Mouse (Mus musculus) embryonic fibroblast, embryonic 13.5 days (primary cell): Measurements from ENCODE around the gene Nasp. TPM values are rescaled to one million over a fixed set of nuclear protein-coding genes. Genes with fewer than 3 reads are reported as not detected.
"Not testable (repeated sequence)": the region's sequence is repeated elsewhere in the genome, so short reads cannot be mapped to it uniquely, and the experiment has no call there.

Experiments
- H3K27ac ChIP-seq: 2 replicates; pipeline ENCODE4 v1.5.1; 2012; ENCODE audit warnings: low read length, control low read depth, inconsistent platforms; ENCODE audit not compliant: insufficient read depth
- H3K4me1 ChIP-seq: 2 replicates; pipeline ENCODE4 v1.6.1; 2011; ENCODE audit warnings: low read length; ENCODE audit not compliant: control insufficient read depth, insufficient read depth
- H3K4me3 ChIP-seq: 2 replicates; pipeline ENCODE4 v1.5.1; 2011; ENCODE audit warnings: mild to moderate bottlenecking, control low read depth, low read length; ENCODE audit not compliant: insufficient read depth
- CTCF ChIP-seq: IDR thresholded peaks from 2 replicates; pipeline ENCODE4 v1.5.1; 2011; ENCODE audit warnings: mild to moderate bottlenecking, control low read depth, low read length, moderate library complexity, borderline replicate concordance; ENCODE audit not compliant: insufficient read depth
- POLR2A ChIP-seq: IDR thresholded peaks from 2 replicates; pipeline ENCODE4 v1.6.1; 2011; ENCODE audit warnings: low read depth, mild to moderate bottlenecking, control low read depth, low read length, moderate library complexity
- polyA plus RNA-seq: library from polyadenylated mRNA; stranded (reverse); fragments of >200 nt; gene quantifications from 2 replicates; pipeline ENCODE4 v1.2.4, GENCODE M21; 2011; ENCODE audit warnings: low read depth; ENCODE audit not compliant: missing spikeins, insufficient read length

The Nasp gene
- polyA plus RNA-seq, result 63.7 and 95.4 TPM in 2 replicates

DNA sequence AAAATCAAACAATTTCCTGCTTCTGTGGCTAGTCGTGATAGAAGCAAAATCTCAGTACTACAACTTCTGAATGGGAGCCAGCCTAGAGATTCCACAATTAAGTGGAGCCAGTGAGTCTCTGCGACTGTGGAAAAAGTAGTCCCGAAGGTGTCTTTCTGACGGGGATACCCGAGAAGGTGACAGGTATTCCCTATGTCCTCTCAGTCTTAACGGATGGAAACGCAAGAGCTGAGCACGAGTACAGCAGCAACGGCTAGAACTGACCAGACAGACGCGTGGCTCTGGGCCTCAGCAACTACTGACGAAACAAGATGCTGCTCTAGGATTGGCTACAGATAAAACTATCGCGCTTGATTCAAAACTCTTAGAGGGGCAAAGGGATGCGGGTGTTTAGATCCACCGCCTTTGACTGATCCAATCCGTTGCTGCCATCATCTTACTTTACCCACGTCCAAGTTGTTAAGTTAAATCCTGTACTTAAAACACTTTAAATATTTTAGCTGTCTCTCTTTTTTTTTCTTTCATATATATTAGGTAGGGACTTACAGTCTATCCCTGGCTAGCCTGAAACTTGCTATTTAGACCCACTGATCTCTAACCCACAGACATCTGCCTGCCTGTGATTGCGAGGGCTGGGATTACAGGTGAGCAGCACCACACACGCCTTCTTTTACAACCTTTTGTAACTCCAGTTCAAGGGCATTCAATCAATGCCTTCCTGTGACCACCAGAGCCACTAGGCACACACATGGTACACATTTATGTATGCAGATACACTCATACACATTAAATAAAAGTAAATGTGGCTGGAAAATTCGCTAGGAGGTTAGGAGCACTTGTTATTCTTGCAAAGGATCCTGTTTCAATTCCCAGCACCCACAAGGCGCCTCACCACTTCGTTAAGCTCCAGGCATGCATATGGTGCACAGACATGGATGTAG is at the start of gene Nasp:
Nasp (minus strand) TSS at position 220 of the 941 bp plus-strand sequence.
- TF ChIP-seq POLR2A (no peak), CTCF (no peak)
- peak within 1 kb of the TSS; percentile 59; the same call in 1 of the 2 replicates for H3K27ac ChIP-seq
- no peaks in the 10 kb centered on the region for H3K4me1 ChIP-seq
- peak within 1 kb of the TSS; percentile 85 for H3K4me3 ChIP-seq

DNA sequence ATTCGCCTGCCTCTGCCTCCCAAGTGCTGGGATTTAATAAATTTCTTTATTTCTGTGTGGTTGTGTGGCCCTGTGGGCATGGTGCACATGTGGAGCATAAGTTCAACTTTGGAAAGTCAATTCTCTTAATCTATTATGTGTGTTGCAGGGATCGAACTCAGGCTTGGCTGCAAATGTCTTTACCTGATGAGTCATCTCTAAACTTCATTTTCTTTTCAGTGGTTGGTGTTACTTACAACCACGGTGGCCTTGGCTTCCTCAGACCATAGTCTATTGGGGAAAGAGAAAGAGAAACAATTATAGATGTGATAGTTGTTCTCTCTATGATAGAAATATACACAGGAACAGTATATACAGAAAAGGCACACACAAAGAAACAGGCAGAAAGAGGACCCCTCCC is 48.3 kb upstream of the Nasp start:
- peaks cover 3% of the 10 kb centered on the region; the same call in 1 of the 2 replicates for H3K4me1 ChIP-seq
- H3K27ac ChIP-seq, result no peak overlapping the region
- TF ChIP-seq POLR2A (no peak), CTCF (no peak)

DNA sequence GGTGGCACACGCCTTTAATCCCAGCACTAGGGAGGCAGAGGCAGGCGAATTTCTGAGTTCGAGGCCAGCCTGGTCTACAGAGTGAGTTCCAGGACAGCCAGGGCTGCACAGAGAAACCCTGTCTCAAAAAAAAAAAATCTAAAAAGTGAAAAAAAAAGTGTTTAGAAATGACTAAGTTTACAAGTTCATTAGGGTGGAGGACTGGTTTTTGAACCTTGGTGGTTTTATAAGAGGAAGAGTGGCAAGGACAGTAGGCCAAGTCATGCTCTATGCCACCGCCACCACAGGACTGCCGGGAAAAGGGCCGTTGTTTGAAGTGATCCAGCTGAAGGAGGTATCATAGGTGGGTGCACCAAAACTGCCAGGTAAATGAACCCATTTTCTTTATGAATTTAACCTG is 47.0 kb upstream of the Nasp start:
- H3K27ac ChIP-seq, H3K4me1 ChIP-seq, H3K4me3 ChIP-seq: not testable (repeated sequence)

More for the DNA sequence above, 48.3 kb upstream of the Nasp start:
- no peak overlapping the region for H3K4me3 ChIP-seq

DNA sequence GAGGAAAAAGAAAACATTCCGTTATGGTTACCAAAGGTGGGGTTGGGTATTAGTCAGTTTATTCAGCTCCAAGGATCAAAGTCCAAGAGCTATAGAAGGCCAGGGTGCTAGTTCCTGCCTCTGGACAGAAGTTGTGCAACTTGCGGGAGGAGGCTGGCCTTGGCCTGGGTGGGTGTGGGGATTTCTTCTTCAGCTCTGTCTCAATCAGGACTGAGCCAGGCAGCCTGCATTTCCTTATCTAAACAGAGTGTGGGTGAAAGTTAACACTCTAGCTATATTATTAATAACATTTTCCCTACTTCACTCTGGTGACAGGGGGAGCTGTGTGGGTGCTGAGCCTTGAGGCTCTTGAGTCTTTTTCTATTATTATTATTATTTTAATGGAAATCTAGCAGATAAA is 45.0 kb upstream of the Nasp start:
- Histone ChIP-seq H3K4me1 (peaks cover 5% of the 10 kb centered on the region; the same call in 1 of the 2 replicates), H3K27ac (peak overlapping the region; percentile 74; the same call in 1 of the 2 replicates), H3K4me3 (no peak overlapping the region)
- TF ChIP-seq CTCF (no peak), POLR2A (no peak)

DNA sequence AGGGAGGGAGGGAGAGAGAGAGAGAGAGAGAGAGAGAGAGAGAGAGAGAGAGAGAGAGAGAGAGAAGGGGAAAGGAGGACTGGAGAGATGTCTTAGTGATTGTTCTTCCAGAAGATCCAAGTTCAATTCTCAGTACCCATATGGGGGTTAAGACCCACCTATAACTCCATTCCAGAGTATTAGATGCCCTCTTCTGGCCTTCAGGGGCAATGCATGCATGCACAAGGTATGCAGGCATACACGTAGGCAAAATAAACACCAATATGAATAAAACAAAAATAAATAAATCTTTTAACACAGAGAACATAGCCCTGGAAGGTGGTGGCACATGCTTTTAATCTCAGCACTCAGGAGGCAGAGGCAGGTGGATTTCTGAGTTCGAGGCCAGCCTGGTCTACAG is 41.5 kb upstream of the Nasp start:
- H3K4me3 ChIP-seq, result no peak overlapping the region
- H3K27ac ChIP-seq, result no peak overlapping the region
- H3K4me1 ChIP-seq, result peaks cover 5% of the 10 kb centered on the region; the same call in 1 of the 2 replicates
- TF ChIP-seq POLR2A, result no peak
- TF ChIP-seq CTCF, result no peak

DNA sequence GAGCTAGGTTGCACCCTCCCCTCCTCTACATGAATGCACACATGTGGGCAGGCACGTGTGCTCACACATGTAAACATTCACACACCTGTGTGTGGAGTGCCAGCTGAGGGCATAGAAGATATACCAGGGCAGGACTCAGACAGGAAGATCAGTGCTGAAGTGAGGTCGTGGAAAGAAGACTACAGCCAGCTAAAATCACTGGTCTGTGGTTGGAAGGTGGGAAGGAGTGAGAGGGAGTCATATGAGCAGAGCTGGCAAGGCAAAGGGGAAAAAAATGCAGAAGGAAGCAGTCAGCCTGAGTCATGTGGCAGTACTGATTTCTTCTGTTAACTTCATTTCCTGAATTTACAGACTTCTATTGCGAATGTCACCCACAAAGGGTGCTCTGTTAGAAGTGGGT is 40.4 kb upstream of the Nasp start:
- peak; percentile 46; the same call in 1 of the 2 replicates for TF ChIP-seq POLR2A
- TF ChIP-seq CTCF, result no peak

DNA sequence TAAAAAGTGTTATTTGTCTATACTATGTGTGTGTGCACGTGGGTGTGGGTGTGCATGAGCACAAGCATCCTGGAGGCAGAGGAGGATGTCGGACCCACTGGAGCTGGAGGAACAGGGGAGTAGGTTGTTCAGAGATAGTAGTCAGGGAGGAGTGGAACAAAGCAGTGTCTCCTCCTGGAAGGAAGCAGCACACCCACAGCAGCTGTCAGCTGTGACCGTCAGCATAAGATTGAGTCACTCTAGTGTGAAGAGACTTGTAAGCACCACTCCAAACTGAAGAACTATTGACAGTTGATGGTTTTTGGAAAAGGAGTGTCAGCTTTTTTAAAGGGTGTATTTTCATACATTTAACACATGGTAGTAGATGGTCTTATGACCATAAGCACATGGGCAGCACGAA is 38.9 kb upstream of the Nasp start:
- Histone ChIP-seq H3K4me3 (no peak overlapping the region), H3K27ac (no peak overlapping the region), H3K4me1 (peaks cover 2% of the 10 kb centered on the region; the same call in 1 of the 2 replicates)
- TF ChIP-seq CTCF, result no peak
- TF ChIP-seq POLR2A, result no peak

More for the DNA sequence above, 40.4 kb upstream of the Nasp start:
- Histone ChIP-seq H3K4me1 (peaks cover 2% of the 10 kb centered on the region; the same call in 1 of the 2 replicates), H3K4me3 (no peak overlapping the region), H3K27ac (peak overlapping the region; percentile 72)

DNA sequence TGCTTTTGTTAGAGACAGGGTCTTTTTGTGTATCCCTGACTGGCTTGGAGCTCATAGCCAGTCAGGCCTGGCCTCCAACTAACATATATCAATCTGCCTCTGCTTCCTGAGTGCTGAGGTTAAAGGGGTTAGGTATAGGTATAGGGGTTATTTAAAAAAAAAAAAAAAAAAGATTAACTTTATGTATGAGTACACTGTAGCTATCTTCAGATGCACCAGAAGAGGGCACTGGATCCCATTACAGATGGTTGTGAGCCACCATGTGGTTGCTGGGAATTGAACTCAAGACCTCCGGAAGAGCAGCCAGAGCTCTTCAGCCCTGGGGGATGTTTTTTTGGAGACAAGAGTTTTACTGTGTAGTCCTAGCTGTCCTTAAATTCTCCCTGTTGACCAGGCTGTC is 34.3 kb upstream of the Nasp start:
- H3K4me3 ChIP-seq, result no peak overlapping the region
- no peak overlapping the region for H3K27ac ChIP-seq
- TF ChIP-seq POLR2A, result no peak
- TF ChIP-seq CTCF, result no peak
- no peaks in the 10 kb centered on the region for H3K4me1 ChIP-seq

DNA sequence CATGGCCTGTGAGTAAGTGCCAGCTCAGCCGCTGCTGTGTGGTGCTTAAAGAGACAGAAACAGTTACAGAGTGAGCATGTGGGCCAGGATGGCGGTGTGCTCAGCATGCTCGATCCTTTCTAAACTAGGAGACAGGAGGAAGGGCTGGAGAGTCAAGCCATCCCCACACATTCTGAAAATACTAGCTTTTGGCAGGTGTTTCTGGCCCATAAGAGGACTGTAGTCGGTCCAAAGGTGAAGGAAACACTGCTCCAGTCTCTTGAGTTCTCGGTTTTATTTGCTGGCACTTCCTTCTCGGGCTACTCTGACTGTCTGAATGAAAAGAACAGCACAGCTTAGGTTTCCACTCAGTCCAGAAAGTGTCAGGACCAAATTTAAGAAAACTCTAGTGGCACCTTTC is 33.1 kb upstream of the Nasp start:
- no peak overlapping the region for H3K4me3 ChIP-seq
- no peak for TF ChIP-seq CTCF
- TF ChIP-seq POLR2A, result no peak
- H3K27ac ChIP-seq, result no peak overlapping the region
- no peaks in the 10 kb centered on the region for H3K4me1 ChIP-seq

DNA sequence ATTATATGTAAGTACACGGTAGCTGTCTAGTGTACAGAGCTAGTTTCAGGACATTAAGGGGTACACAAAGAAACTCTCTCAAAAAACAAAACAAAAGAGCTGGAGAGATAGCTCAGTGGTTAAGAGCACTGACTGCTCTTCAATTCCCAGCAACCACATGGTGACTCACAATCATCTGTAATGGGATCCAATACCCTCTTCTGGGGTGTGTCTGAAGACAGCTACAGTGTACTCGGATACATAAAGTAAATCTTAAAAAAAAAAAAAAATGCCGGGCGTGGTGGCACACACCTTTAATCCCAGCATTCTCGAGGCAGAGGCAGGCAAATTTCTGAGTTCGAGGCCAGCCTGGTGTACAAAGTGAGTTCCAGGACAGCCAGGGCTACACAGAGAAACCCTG is 32.2 kb upstream of the Nasp start:
- not testable (repeated sequence) for H3K4me1 ChIP-seq, H3K4me3 ChIP-seq, H3K27ac ChIP-seq

DNA sequence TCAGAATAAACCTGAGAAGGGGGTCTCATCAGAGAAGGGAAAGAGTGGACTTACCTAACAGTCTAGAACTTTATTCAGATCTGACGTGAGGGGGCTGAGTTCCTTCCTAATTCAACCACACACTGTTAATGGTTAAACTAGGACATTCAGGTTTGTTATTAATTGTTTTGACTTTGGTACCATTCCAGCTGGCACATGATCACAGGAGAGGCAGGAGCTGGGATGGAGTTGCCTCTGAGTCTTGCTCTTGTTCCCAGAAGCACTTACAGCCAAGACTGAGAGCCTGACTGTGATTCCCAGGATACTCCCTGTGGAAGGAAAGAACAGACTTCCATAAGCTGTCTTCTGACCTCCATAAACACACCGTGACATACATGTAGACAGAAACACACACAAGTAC is 31.7 kb upstream of the Nasp start:
- Histone ChIP-seq H3K4me1 (no peaks in the 10 kb centered on the region), H3K4me3 (no peak overlapping the region), H3K27ac (no peak overlapping the region)
- no peak for TF ChIP-seq CTCF
- no peak for TF ChIP-seq POLR2A
